Mouse (Mus musculus) C2C12 (cell line): ENCODE measurements at regions not wholly inside any gene's neighbourhood (a gene's known extent, or its start where the extent isn't known, plus 50 kb on each side); places are given as distances from the start of the nearest gene placed in this dataset.

Source experiments
- H3K27me3 ChIP-seq: one replicate; pipeline ENCODE4 v1.6.1; 2011; ENCODE audit not compliant: control insufficient read depth, insufficient read depth, insufficient read length
- H3K36me3 ChIP-seq: one replicate; pipeline ENCODE4 v1.6.1; 2011; ENCODE audit not compliant: control insufficient read depth, insufficient read depth
- H3K4me3 ChIP-seq: one replicate; pipeline ENCODE4 v1.5.1; 2011; ENCODE audit warnings: mild to moderate bottlenecking, control low read depth; ENCODE audit not compliant: poor library complexity, insufficient read depth, severe bottlenecking
- H3K79me2 ChIP-seq: one replicate; pipeline ENCODE4 v1.6.1; 2011; ENCODE audit not compliant: control insufficient read depth, insufficient read depth
- H3K79me3 ChIP-seq: one replicate; pipeline ENCODE4 v1.6.1; 2011; ENCODE audit warnings: low read depth, control low read depth
- H3ac ChIP-seq: one replicate; pipeline ENCODE3; 2011; ENCODE audit warnings: low read depth; ENCODE audit not compliant: control insufficient read depth, insufficient read length
- CEBPB ChIP-seq: IDR thresholded peaks from one replicate; pipeline ENCODE4 v1.6.1; 2011; ENCODE audit warnings: low read depth, mild to moderate bottlenecking, control low read depth, moderate library complexity
- CTCF ChIP-seq: IDR thresholded peaks from one replicate; pipeline ENCODE4 v1.5.1; 2011; ENCODE audit not compliant: control insufficient read depth, insufficient read depth, insufficient read length
- FOSL1 ChIP-seq: IDR thresholded peaks from one replicate; pipeline ENCODE4 v1.8.0; 2011; ENCODE audit warnings: mild to moderate bottlenecking, low read length; ENCODE audit not compliant: poor library complexity, insufficient read depth, severe bottlenecking
- MAX ChIP-seq: IDR thresholded peaks from one replicate; pipeline ENCODE4 v1.6.1; 2011; ENCODE audit warnings: mild to moderate bottlenecking, control low read depth
- MYOD1 ChIP-seq: IDR thresholded peaks from one replicate; pipeline ENCODE4 v1.6.1; 2011; ENCODE audit warnings: low read depth; ENCODE audit not compliant: control insufficient read depth, insufficient read length
- MYOG ChIP-seq: IDR thresholded peaks from one replicate; pipeline ENCODE4 v1.6.1; 2011; ENCODE audit not compliant: control insufficient read depth, insufficient read length; ENCODE audit errors: extremely low read depth
- USF1 ChIP-seq: IDR thresholded peaks from one replicate; pipeline ENCODE4 v1.6.1; 2011; ENCODE audit warnings: low read depth, mild to moderate bottlenecking, control low read depth, moderate library complexity

- no peak overlapping the region for H3K4me3 ChIP-seq
- H3K79me2 ChIP-seq, result no peaks in the 10 kb centered on the region
- no peaks in the 10 kb centered on the region for H3K36me3 ChIP-seq
- H3K27me3 ChIP-seq, result no peaks in the 10 kb centered on the region
- H3K79me3 ChIP-seq, result no peaks in the 10 kb centered on the region
- no peak overlapping the region for H3ac ChIP-seq
- TF ChIP-seq CEBPB, result no peak
Measured at GRCm38 (mm10) chr7:74975986-74976385, 333.1 kb downstream of the Sv2b start.

- no peak overlapping the region for H3ac ChIP-seq
- no peaks in the 10 kb centered on the region for H3K27me3 ChIP-seq
- H3K79me3 ChIP-seq, result no peaks in the 10 kb centered on the region
- H3K79me2 ChIP-seq, result no peaks in the 10 kb centered on the region
- no peak overlapping the region for H3K4me3 ChIP-seq
- TF ChIP-seq MAX (no peak), CEBPB (no peak), CTCF (no peak), USF1 (no peak), MYOD1 (no peak), FOSL1 (no peak), MYOG (no peak)
- no peaks in the 10 kb centered on the region for H3K36me3 ChIP-seq
Measured at GRCm38 (mm10) chr7:74974448-74974847, 334.6 kb downstream of the Sv2b start.

GRCm38 (mm10) chr7:74944421-74945098 is 364.5 kb downstream of the Sv2b start:
- no peaks in the 10 kb centered on the region for H3K79me2 ChIP-seq
- H3K36me3 ChIP-seq, result no peaks in the 10 kb centered on the region
- no peaks in the 10 kb centered on the region for H3K79me3 ChIP-seq
- no peak for TF ChIP-seq MAX
- no peak for TF ChIP-seq USF1
- no peak for TF ChIP-seq CEBPB
- TF ChIP-seq FOSL1, result no peak
- no peak for TF ChIP-seq MYOG
- TF ChIP-seq MYOD1, result no peak
- no peak for TF ChIP-seq CTCF
- no peak overlapping the region for H3K4me3 ChIP-seq
- H3K27me3 ChIP-seq, result no peaks in the 10 kb centered on the region
- no peak overlapping the region for H3ac ChIP-seq

- Histone ChIP-seq H3ac (no peak overlapping the region), H3K27me3 (no peaks in the 10 kb centered on the region), H3K79me2 (no peaks in the 10 kb centered on the region), H3K36me3 (no peaks in the 10 kb centered on the region), H3K79me3 (no peaks in the 10 kb centered on the region), H3K4me3 (no peak overlapping the region)
- no peak for TF ChIP-seq MYOG
- no peak for TF ChIP-seq CEBPB
- TF ChIP-seq CTCF, result no peak
- TF ChIP-seq MAX, result no peak
- no peak for TF ChIP-seq USF1
- TF ChIP-seq FOSL1, result no peak
- no peak for TF ChIP-seq MYOD1
Measured at GRCm38 (mm10) chr7:74942917-74943316, 366.1 kb downstream of the Sv2b start.

- no peak overlapping the region for H3K4me3 ChIP-seq
- no peak for TF ChIP-seq CEBPB
- H3ac ChIP-seq, result no peak overlapping the region
- H3K36me3 ChIP-seq, result no peaks in the 10 kb centered on the region
- H3K79me2 ChIP-seq, result no peaks in the 10 kb centered on the region
- no peaks in the 10 kb centered on the region for H3K27me3 ChIP-seq
- H3K79me3 ChIP-seq, result no peaks in the 10 kb centered on the region
Measured at GRCm38 (mm10) chr7:74942146-74942545, 366.9 kb downstream of the Sv2b start.

- no peaks in the 10 kb centered on the region for H3K79me2 ChIP-seq
- no peak overlapping the region for H3K4me3 ChIP-seq
- TF ChIP-seq CEBPB (no peak), MYOD1 (no peak), USF1 (no peak), CTCF (no peak), FOSL1 (no peak), MAX (no peak), MYOG (no peak)
- no peaks in the 10 kb centered on the region for H3K36me3 ChIP-seq
- no peaks in the 10 kb centered on the region for H3K27me3 ChIP-seq
- no peaks in the 10 kb centered on the region for H3K79me3 ChIP-seq
- H3ac ChIP-seq, result no peak overlapping the region
Measured at GRCm38 (mm10) chr7:74929142-74929829, 374.7 kb upstream of the Slco3a1 start.
